Mouse (Mus musculus) stomach, embryonic 16.5 days (tissue): ENCODE results near the gene Igfals. TPM values are rescaled to one million over a fixed set of nuclear protein-coding genes. Genes with fewer than 3 reads are reported as not detected.

Source experiments
- ATAC-seq: fragments of 200-750 bp; cut with Nextera tagmentation; 2 replicates; pipeline ENCODE4 v1.8.0; 2017; ENCODE audit warnings: moderate number of reproducible peaks, moderate TSS enrichment; ENCODE audit not compliant: insufficient read depth, low FRiP score
- H3K27ac ChIP-seq: fragments of 300-500 bp; sonication (generic); 2 replicates; pipeline ENCODE4 v1.5.1; 2014; ENCODE audit warnings: low read length
- H3K27me3 ChIP-seq: fragments of 300-500 bp; sonication (generic); 2 replicates; pipeline ENCODE4 v1.6.1; 2014; ENCODE audit warnings: low read length, control low read depth, mixed read lengths; ENCODE audit not compliant: control insufficient read depth, insufficient read depth
- H3K36me3 ChIP-seq: fragments of 300-500 bp; sonication (generic); 2 replicates; pipeline ENCODE4 v1.6.1; 2014; ENCODE audit warnings: low read length; ENCODE audit not compliant: control insufficient read depth, insufficient read depth
- H3K4me1 ChIP-seq: fragments of 300-500 bp; sonication (generic); 2 replicates; pipeline ENCODE4 v1.6.1; 2014; ENCODE audit warnings: low read length, control low read depth, mixed read lengths; ENCODE audit not compliant: control insufficient read depth, insufficient read depth
- H3K4me2 ChIP-seq: fragments of 300-500 bp; sonication (generic); 2 replicates; pipeline ENCODE4 v1.6.1; 2014; ENCODE audit warnings: low read depth, low read length, mixed read lengths
- H3K4me3 ChIP-seq: fragments of 300-500 bp; sonication (generic); replicated peaks from 2 replicates; pipeline ENCODE4 v1.5.1; 2014; ENCODE audit warnings: mild to moderate bottlenecking, low read length
- H3K9ac ChIP-seq: fragments of 300-500 bp; sonication (generic); 2 replicates; pipeline ENCODE4 v1.6.1; 2014; ENCODE audit warnings: low read length
- H3K9me3 ChIP-seq: fragments of 300-500 bp; sonication (generic); replicated peaks from 2 replicates; pipeline ENCODE4 v1.6.1; 2016; ENCODE audit warnings: low read length, control low read depth; ENCODE audit not compliant: control insufficient read depth
- WGBS: fragments of 180-500 bp; shearing (Covaris S2); extraction: QIAGEN DNeasy Blood & Tissue Kit; methylation state at CpG from one replicate; pipeline ENCODE4 v1.1.7; 2014; 5-methylcytosine and 5-hydroxymethylcytosine counted together
- polyA plus RNA-seq: library from polyadenylated mRNA; unstranded; fragments of >200 nt; fragmentation: Nextera tagmentation; extraction: Ambion mirVana; gene quantifications from 2 replicates; pipeline ENCODE4 v1.2.1, GENCODE M21; 2015

Igfals gene
- polyA plus RNA-seq, 1 experiment from 2014 or later = 3.7 TPM

- no peak for ATAC-seq
- no peak overlapping the region for H3K4me3 ChIP-seq
- H3K27me3 ChIP-seq = no peaks in the 10 kb centered on the region
- H3K4me1 ChIP-seq = peaks cover 21% of the 10 kb centered on the region
- H3K4me2 ChIP-seq = no peak overlapping the region
- no peak overlapping the region for H3K27ac ChIP-seq
- WGBS = 86% methylated on average over 3 of the region's 3 CpGs
- H3K9me3 ChIP-seq = no peaks in the 10 kb centered on the region
- no peak overlapping the region for H3K9ac ChIP-seq
- peaks cover 14% of the 10 kb centered on the region for H3K36me3 ChIP-seq
Measured at GRCm38 (mm10) chr17:24888862-24889261, 23.1 kb downstream of the Igfals start.

- no peak for ATAC-seq
- Histone ChIP-seq H3K4me2 (no peak overlapping the region), H3K9me3 (no peaks in the 10 kb centered on the region), H3K4me3 (no peak overlapping the region), H3K36me3 (peaks cover 14% of the 10 kb centered on the region), H3K27ac (no peak overlapping the region), H3K9ac (no peak overlapping the region), H3K4me1 (peaks cover 24% of the 10 kb centered on the region), H3K27me3 (no peaks in the 10 kb centered on the region)
- 84% methylated on average over 19 of the region's 19 CpGs for WGBS
Measured at GRCm38 (mm10) chr17:24890151-24891092, 24.6 kb downstream of the Igfals start.

- Histone ChIP-seq H3K4me2 (no peak overlapping the region), H3K9ac (no peak overlapping the region), H3K4me1 (peaks cover 27% of the 10 kb centered on the region), H3K27ac (no peak overlapping the region), H3K27me3 (no peaks in the 10 kb centered on the region), H3K9me3 (no peaks in the 10 kb centered on the region), H3K36me3 (peaks cover 14% of the 10 kb centered on the region), H3K4me3 (no peak overlapping the region)
- ATAC-seq = no peak
- WGBS = 92% methylated on average over 13 of the region's 13 CpGs
Measured at GRCm38 (mm10) chr17:24891321-24891720, 25.5 kb downstream of the Igfals start.

GRCm38 (mm10) chr17:24892785-24893184 lies 27.0 kb downstream of the Igfals start:
- no peak overlapping the region for H3K9ac ChIP-seq
- H3K4me3 ChIP-seq = no peak overlapping the region
- H3K36me3 ChIP-seq = peaks cover 14% of the 10 kb centered on the region
- H3K27me3 ChIP-seq = no peaks in the 10 kb centered on the region
- H3K27ac ChIP-seq = no peak overlapping the region
- no peaks in the 10 kb centered on the region for H3K9me3 ChIP-seq
- H3K4me2 ChIP-seq = no peak overlapping the region
- 88% methylated on average over 12 of the region's 12 CpGs for WGBS
- H3K4me1 ChIP-seq = peaks cover 28% of the 10 kb centered on the region
- no peak for ATAC-seq

- no peaks in the 10 kb centered on the region for H3K27me3 ChIP-seq
- no peak overlapping the region for H3K27ac ChIP-seq
- peaks cover 14% of the 10 kb centered on the region for H3K36me3 ChIP-seq
- H3K9me3 ChIP-seq = no peaks in the 10 kb centered on the region
- H3K4me2 ChIP-seq = no peak overlapping the region
- H3K4me3 ChIP-seq = no peak overlapping the region
- WGBS = 91% methylated on average over 2 of the region's 2 CpGs
- no peak for ATAC-seq
- no peak overlapping the region for H3K9ac ChIP-seq
- H3K4me1 ChIP-seq = peaks cover 24% of the 10 kb centered on the region
Measured at GRCm38 (mm10) chr17:24893276-24893675, 27.5 kb downstream of the Igfals start.

GRCm38 (mm10) chr17:24894061-24894994 lies 28.5 kb downstream of the Igfals start:
- Histone ChIP-seq H3K27me3 (no peaks in the 10 kb centered on the region), H3K4me1 (peaks cover 24% of the 10 kb centered on the region), H3K27ac (peak overlapping the region; percentile 91), H3K9ac (peak overlapping the region; percentile 96), H3K4me3 (peak overlapping the region; percentile 79), H3K9me3 (no peaks in the 10 kb centered on the region), H3K36me3 (peaks cover 14% of the 10 kb centered on the region), H3K4me2 (peak overlapping the region; percentile 99)
- peak; percentile 2; the same call in 1 of the 2 replicates for ATAC-seq
- WGBS = 9% methylated on average over 31 of the region's 31 CpGs

- H3K36me3 ChIP-seq = peaks cover 15% of the 10 kb centered on the region
- H3K27ac ChIP-seq = peak within 1 kb of the TSS; percentile 91
- peak; percentile 67 for ATAC-seq
- H3K9ac ChIP-seq = peak within 1 kb of the TSS; percentile 96
- H3K4me2 ChIP-seq = peak within 1 kb of the TSS; percentile 99
- peaks cover 24% of the 10 kb centered on the region for H3K4me1 ChIP-seq
- no peaks in the 10 kb centered on the region for H3K9me3 ChIP-seq
- H3K27me3 ChIP-seq = no peaks in the 10 kb centered on the region
- WGBS = under 1% methylated on average over 62 of the region's 62 CpGs
- peak within 1 kb of the TSS; percentile 79 for H3K4me3 ChIP-seq
Measured at GRCm38 (mm10) chr17:24894995-24895547, 29.3 kb downstream of the Igfals start, which contains the start of the genes Eme2 and Mrps34. TSS of gene Eme2 (minus strand) at chr17:24895087. TSS of gene Mrps34 (plus strand) at chr17:24895116.

GRCm38 (mm10) chr17:24895571-24896240 lies 29.9 kb downstream of the Igfals start:
- ATAC-seq = 0 out of 2 replicates have a peak, but pooled peaks have one; percentile 1
- Histone ChIP-seq H3K27me3 (no peaks in the 10 kb centered on the region), H3K27ac (peak overlapping the region; percentile 91), H3K4me2 (peak overlapping the region; percentile 99), H3K9me3 (no peaks in the 10 kb centered on the region), H3K4me1 (peaks cover 24% of the 10 kb centered on the region), H3K4me3 (peak overlapping the region; percentile 79), H3K36me3 (peaks cover 20% of the 10 kb centered on the region), H3K9ac (peak overlapping the region; percentile 96)
- WGBS = 11% methylated on average over 23 of the region's 23 CpGs
